Mouse (Mus musculus) heart, postnatal 14 days (tissue): Measurements from ENCODE around the gene Ergic3. TPM values are rescaled to one million over a fixed set of nuclear protein-coding genes. Genes with fewer than 3 reads are reported as not detected.

Source experiments
- DNase-seq, 2 experiments: peaks; one replicate each; pipeline ENCODE4 v3.0.0; 2021 to 2022
- intact Hi-C: fragments of 180-260 bp; cut with DNase I; formaldehyde crosslinking; loops from one replicate; pipeline ENCODE4 v1.15.1; 2025
- total RNA-seq, 2 experiments: library from RNA; stranded (reverse); gene quantifications; 2 replicates each; pipeline ENCODE4 v1.2.3; 2021

Gene Ergic3
- total RNA-seq, 2 experiments from 2014 or later = 65.2 to 71.2 TPM

DNA sequence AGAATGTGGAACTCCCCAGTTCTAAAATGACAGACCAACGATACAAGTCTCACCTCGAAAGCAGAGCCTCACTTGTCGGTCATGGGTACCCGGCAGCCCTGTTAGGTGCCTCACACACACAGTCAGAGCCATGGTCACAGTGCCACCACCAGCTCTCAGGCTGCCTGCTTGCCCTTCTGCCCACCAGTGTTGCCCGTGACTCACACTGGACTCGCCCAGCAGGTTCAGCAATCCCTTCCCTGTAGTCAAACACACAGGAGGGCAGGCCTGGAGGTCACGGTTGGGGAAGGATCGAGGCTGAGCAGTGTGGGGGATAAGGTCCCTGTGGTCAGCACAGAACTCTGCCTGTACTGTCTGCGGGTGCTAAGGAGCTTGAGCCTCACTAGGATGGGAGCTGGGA lies 45.0 kb downstream of the Ergic3 start, which contains the start of gene Fer1l4:
Gene Fer1l4 (minus strand): TSS at position 132 of the 400 bp plus-strand sequence.
- DNase-seq = no peak
- intact Hi-C loops = no loop called here

DNA sequence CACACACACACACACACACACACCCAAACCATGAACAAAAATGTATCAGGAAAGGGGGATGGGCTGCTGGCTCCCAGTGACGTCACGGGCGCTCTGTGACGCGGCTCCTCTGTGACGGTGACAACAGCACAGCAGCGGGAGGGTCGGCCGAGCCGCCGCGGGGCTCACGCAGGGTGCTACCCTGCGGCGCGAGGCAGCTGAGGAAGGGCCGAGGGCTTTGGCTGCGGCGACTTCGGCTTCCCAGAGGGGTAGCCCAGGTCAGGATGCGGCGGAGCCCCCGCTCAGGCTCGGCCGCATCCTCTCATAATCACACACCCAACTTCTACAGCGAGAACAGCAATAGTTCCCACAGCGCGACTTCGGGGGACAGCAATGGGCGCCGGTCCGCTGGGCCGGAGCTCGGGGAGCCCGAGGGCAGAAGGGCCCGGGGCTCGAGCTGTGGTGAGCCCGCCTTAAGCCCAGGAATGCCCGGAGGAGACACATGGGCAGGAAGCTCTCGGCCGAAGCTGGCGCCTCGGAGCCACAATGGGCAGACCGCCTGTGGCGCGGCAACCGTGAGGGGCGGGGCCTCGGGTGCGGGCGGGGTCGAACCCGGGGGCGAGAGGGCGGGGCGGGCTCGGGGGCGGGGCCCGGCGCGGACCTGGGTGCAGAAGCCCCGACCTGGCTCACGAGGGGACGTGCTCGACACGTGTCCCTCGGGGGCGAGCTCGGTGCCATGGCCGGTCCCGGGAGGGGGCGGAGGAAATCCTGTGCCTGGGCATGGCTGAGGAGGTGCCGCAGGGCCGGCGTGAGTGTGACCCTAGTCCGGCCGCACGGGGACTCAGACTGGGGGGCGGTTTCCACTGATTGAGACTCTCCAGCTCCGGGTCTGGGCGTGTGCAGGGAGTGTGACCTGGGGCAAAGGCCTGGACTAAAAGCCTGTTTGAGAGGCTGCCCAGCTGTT lies 57.5 kb downstream of the Ergic3 start, which contains the start of gene Spag4:
Gene Spag4 (plus strand): TSS at position 77 of the 943 bp plus-strand sequence.
- peak; percentile 76 to 78 for DNase-seq
- intact Hi-C loops = no loop called here

DNA sequence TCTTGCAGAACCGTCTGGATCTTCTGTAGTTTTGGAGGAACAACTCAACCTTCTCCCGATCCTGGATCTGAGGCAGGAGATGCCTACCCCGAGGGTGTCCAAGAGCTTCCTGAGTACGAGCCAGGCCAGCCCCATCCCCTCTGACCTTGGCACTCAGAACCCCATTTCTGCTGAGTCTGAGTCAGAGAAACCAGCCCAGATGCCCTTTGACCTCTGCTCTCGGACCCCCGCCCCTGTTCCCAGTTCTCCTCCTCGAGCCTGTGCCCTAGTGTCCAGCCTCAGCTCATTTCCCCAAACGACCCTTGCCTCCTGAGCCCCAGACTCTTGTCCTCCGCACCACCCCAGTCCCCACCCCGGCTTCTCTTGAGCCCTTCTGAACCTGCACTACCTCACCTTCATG lies 58.3 kb downstream of the Ergic3 start:
- intact Hi-C loops = no loop called here
- DNase-seq = no peak

Other genes with a start within 250 kb of the Ergic3 start
- under 1 TPM in 1 of 2 experiments, not detected in 1; 0.07 TPM for gene Mmp24, start 232.7 kb upstream of the Ergic3 start, total RNA-seq
- 10 to 100 TPM; 19.1 to 19.3 TPM for gene BC029722, start 188.6 kb upstream of the Ergic3 start, total RNA-seq
- 10 to 100 TPM; 54.3 to 69.8 TPM for gene Eif6, start 181.1 kb upstream of the Ergic3 start, total RNA-seq
- gene Fam83c, start 173.2 kb upstream of the Ergic3 start, total RNA-seq = not detected
- 100 to 1,000 TPM; 186 to 221 TPM for gene Uqcc1, start 77.7 kb upstream of the Ergic3 start, total RNA-seq
- not detected for gene Gm15557, start 67.3 kb upstream of the Ergic3 start, total RNA-seq
- gene Gdf5, start 62.7 kb upstream of the Ergic3 start, total RNA-seq = not detected
- gene Cep250, start 51.6 kb upstream of the Ergic3 start, total RNA-seq = 1 to 10 TPM; 6.7 to 9.1 TPM
- gene 6430550D23Rik, start 68 bp upstream of the Ergic3 start, total RNA-seq = under 1 TPM; 0.26 to 0.66 TPM
- not detected for gene Fer1l4, start 44.9 kb downstream of the Ergic3 start, total RNA-seq
- 1 to 10 TPM in 1 of 2 experiments, under 1 TPM in 1; 0.29 to 1.2 TPM for gene Spag4, start 57.1 kb downstream of the Ergic3 start, total RNA-seq
- gene Cpne1, start 103.9 kb downstream of the Ergic3 start, total RNA-seq = 10 to 100 TPM; 20.7 to 23.5 TPM
- 10 to 100 TPM; 19.7 to 20.3 TPM for gene Rbm12, start 103.9 kb downstream of the Ergic3 start, total RNA-seq
- gene Gm28036, start 119.0 kb downstream of the Ergic3 start, total RNA-seq = 10 to 100 TPM; 14.9 to 15.6 TPM
- gene Romo1, start 136.0 kb downstream of the Ergic3 start, total RNA-seq = 100 to 1,000 TPM; 297 to 305 TPM
- gene Nfs1, start 136.1 kb downstream of the Ergic3 start, total RNA-seq = 10 to 100 TPM; 65.0 to 70.5 TPM
- gene Rbm39, start 172.2 kb downstream of the Ergic3 start, total RNA-seq = 100 to 1,000 TPM; 201 to 205 TPM
- gene Phf20, start 188.4 kb downstream of the Ergic3 start, total RNA-seq = 10 to 100 TPM; 19.5 to 20.3 TPM